Mouse (Mus musculus) liver, embryonic 16.5 days (tissue): Measurements from ENCODE around the gene Mrpl1. TPM values are rescaled to one million over a fixed set of nuclear protein-coding genes. Genes with fewer than 3 reads are reported as not detected.

Experiments
- ATAC-seq: fragments of 200-750 bp; cut with Nextera tagmentation; 2 replicates; pipeline ENCODE4 v1.8.0; 2017; ENCODE audit warnings: low read depth, mild to moderate bottlenecking, moderate number of reproducible peaks, moderate library complexity
- H3K27ac ChIP-seq: fragments of 300-500 bp; sonication (generic); 2 replicates; pipeline ENCODE4 v1.5.1; 2014; ENCODE audit warnings: mild to moderate bottlenecking, low read length
- H3K27me3 ChIP-seq: fragments of 300-500 bp; sonication (generic); 2 replicates; pipeline ENCODE4 v1.6.1; 2014; ENCODE audit warnings: low read depth, low read length, mixed read lengths; ENCODE audit not compliant: control insufficient read depth, insufficient read depth
- H3K36me3 ChIP-seq: fragments of 300-500 bp; sonication (generic); 2 replicates; pipeline ENCODE4 v1.6.1; 2014; ENCODE audit warnings: mild to moderate bottlenecking; ENCODE audit not compliant: control insufficient read depth, insufficient read depth
- H3K4me1 ChIP-seq: fragments of 300-500 bp; sonication (generic); 2 replicates; pipeline ENCODE4 v1.6.1; 2014; ENCODE audit warnings: low read depth, low read length, mixed read lengths; ENCODE audit not compliant: control insufficient read depth
- H3K4me2 ChIP-seq: fragments of 300-500 bp; sonication (generic); 2 replicates; pipeline ENCODE4 v1.6.1; 2014; ENCODE audit warnings: low read depth, low read length, mixed read lengths
- H3K4me3 ChIP-seq: fragments of 300-500 bp; sonication (generic); 2 replicates; pipeline ENCODE4 v1.5.1; 2014; ENCODE audit warnings: low read depth, mild to moderate bottlenecking, low read length
- H3K9ac ChIP-seq: fragments of 300-500 bp; sonication (generic); 2 replicates; pipeline ENCODE4 v1.6.1; 2014; ENCODE audit warnings: low read depth, low read length
- H3K9me3 ChIP-seq: fragments of 300-500 bp; sonication (generic); replicated peaks from 2 replicates; pipeline ENCODE4 v1.6.1; 2016; ENCODE audit warnings: low read length; ENCODE audit not compliant: control insufficient read depth
- WGBS: fragments of 180-500 bp; shearing (Covaris S2); extraction: QIAGEN DNeasy Blood & Tissue Kit; methylation state at CpG from one replicate; pipeline ENCODE4 v1.1.7; 2014; ENCODE audit not compliant: insufficient replicate concordance; 5-methylcytosine and 5-hydroxymethylcytosine counted together
- polyA plus RNA-seq: library from polyadenylated mRNA; unstranded; fragments of >200 nt; fragmentation: Nextera tagmentation; extraction: Ambion mirVana; gene quantifications from 2 replicates; pipeline ENCODE4 v1.2.1, GENCODE M21; 2015

Gene Mrpl1
- polyA plus RNA-seq, 1 experiment from 2014 or later = 14.0 TPM

GRCm38 (mm10) chr5:96255166-96255565 lies 45.9 kb downstream of the Mrpl1 start:
- 74% methylated on average over 3 of the region's 3 CpGs for WGBS

GRCm38 (mm10) chr5:96258210-96258609 lies 48.9 kb downstream of the Mrpl1 start:
- no peak for ATAC-seq
- no peaks in the 10 kb centered on the region for H3K9me3 ChIP-seq
- no peaks in the 10 kb centered on the region for H3K27me3 ChIP-seq
- 78% methylated on average over 5 of the region's 5 CpGs for WGBS
- no peaks in the 10 kb centered on the region for H3K36me3 ChIP-seq
- no peaks in the 10 kb centered on the region for H3K4me1 ChIP-seq
- H3K9ac ChIP-seq = no peak overlapping the region
- no peak overlapping the region for H3K27ac ChIP-seq
- no peak overlapping the region for H3K4me2 ChIP-seq
- H3K4me3 ChIP-seq = no peak overlapping the region

More at GRCm38 (mm10) chr5:96255166-96255565, 45.9 kb downstream of the Mrpl1 start:
- no peak overlapping the region for H3K4me3 ChIP-seq
- H3K4me2 ChIP-seq = no peak overlapping the region
- H3K27ac ChIP-seq = no peak overlapping the region
- H3K27me3 ChIP-seq = no peaks in the 10 kb centered on the region
- no peak overlapping the region for H3K9ac ChIP-seq
- H3K36me3 ChIP-seq = no peaks in the 10 kb centered on the region
- no peak for ATAC-seq
- H3K4me1 ChIP-seq = no peaks in the 10 kb centered on the region
- no peaks in the 10 kb centered on the region for H3K9me3 ChIP-seq

- Histone ChIP-seq H3K4me3 (no peak overlapping the region), H3K9ac (no peak overlapping the region), H3K27ac (no peak overlapping the region), H3K9me3 (no peaks in the 10 kb centered on the region), H3K36me3 (no peaks in the 10 kb centered on the region), H3K4me2 (no peak overlapping the region), H3K4me1 (no peaks in the 10 kb centered on the region), H3K27me3 (no peaks in the 10 kb centered on the region)
- WGBS = 46% methylated on average over 3 of the region's 3 CpGs
- ATAC-seq = no peak
Measured at GRCm38 (mm10) chr5:96267017-96267702, 57.9 kb downstream of the Mrpl1 start.

GRCm38 (mm10) chr5:96271070-96271469 lies 61.8 kb downstream of the Mrpl1 start:
- Histone ChIP-seq H3K4me3 (no peak overlapping the region), H3K27me3 (no peaks in the 10 kb centered on the region), H3K9me3 (no peaks in the 10 kb centered on the region), H3K4me1 (no peaks in the 10 kb centered on the region), H3K9ac (no peak overlapping the region), H3K27ac (no peak overlapping the region), H3K4me2 (no peak overlapping the region), H3K36me3 (no peaks in the 10 kb centered on the region)
- 70% methylated on average over 6 of the region's 6 CpGs for WGBS
- no peak for ATAC-seq

GRCm38 (mm10) chr5:96305786-96306185 lies 96.5 kb downstream of the Mrpl1 start:
- H3K4me1 ChIP-seq = no peaks in the 10 kb centered on the region
- H3K4me2 ChIP-seq = no peak overlapping the region
- no peak overlapping the region for H3K4me3 ChIP-seq
- no peaks in the 10 kb centered on the region for H3K36me3 ChIP-seq
- H3K9me3 ChIP-seq = no peaks in the 10 kb centered on the region
- ATAC-seq = no peak
- 65% methylated on average over 8 of the region's 8 CpGs for WGBS
- H3K27me3 ChIP-seq = no peaks in the 10 kb centered on the region
- no peak overlapping the region for H3K9ac ChIP-seq
- no peak overlapping the region for H3K27ac ChIP-seq

- H3K27me3 ChIP-seq = no peaks in the 10 kb centered on the region
Measured at GRCm38 (mm10) chr5:96306271-96306670, 97.0 kb downstream of the Mrpl1 start.

GRCm38 (mm10) chr5:96306826-96307225 lies 97.5 kb downstream of the Mrpl1 start:
- Histone ChIP-seq H3K27me3 (no peaks in the 10 kb centered on the region), H3K9me3 (no peaks in the 10 kb centered on the region), H3K4me3 (no peak overlapping the region), H3K9ac (no peak overlapping the region), H3K27ac (no peak overlapping the region), H3K36me3 (no peaks in the 10 kb centered on the region), H3K4me2 (no peak overlapping the region), H3K4me1 (no peaks in the 10 kb centered on the region)
- no peak for ATAC-seq
- WGBS = 52% methylated on average over 5 of the region's 5 CpGs

More at GRCm38 (mm10) chr5:96306271-96306670, 97.0 kb downstream of the Mrpl1 start:
- Histone ChIP-seq H3K4me3 (no peak overlapping the region), H3K4me2 (no peak overlapping the region), H3K36me3 (no peaks in the 10 kb centered on the region), H3K4me1 (no peaks in the 10 kb centered on the region), H3K27ac (no peak overlapping the region), H3K9me3 (no peaks in the 10 kb centered on the region), H3K9ac (no peak overlapping the region)
- no peak for ATAC-seq
- WGBS = 56% methylated on average over 1 of the region's 1 CpGs

GRCm38 (mm10) chr5:96308086-96308485 lies 98.8 kb downstream of the Mrpl1 start:
- no peaks in the 10 kb centered on the region for H3K36me3 ChIP-seq
- no peaks in the 10 kb centered on the region for H3K4me1 ChIP-seq
- 77% methylated on average over 13 of the region's 13 CpGs for WGBS
- no peak for ATAC-seq
- no peak overlapping the region for H3K27ac ChIP-seq
- H3K4me3 ChIP-seq = no peak overlapping the region
- no peaks in the 10 kb centered on the region for H3K9me3 ChIP-seq
- H3K9ac ChIP-seq = no peak overlapping the region
- H3K27me3 ChIP-seq = no peaks in the 10 kb centered on the region
- H3K4me2 ChIP-seq = no peak overlapping the region

- H3K9me3 ChIP-seq = no peaks in the 10 kb centered on the region
- H3K4me1 ChIP-seq = no peaks in the 10 kb centered on the region
- WGBS = 75% methylated on average over 5 of the region's 5 CpGs
- H3K27me3 ChIP-seq = no peaks in the 10 kb centered on the region
- H3K27ac ChIP-seq = no peak overlapping the region
- no peaks in the 10 kb centered on the region for H3K36me3 ChIP-seq
- H3K4me3 ChIP-seq = no peak overlapping the region
- ATAC-seq = no peak
- no peak overlapping the region for H3K9ac ChIP-seq
- H3K4me2 ChIP-seq = no peak overlapping the region
Measured at GRCm38 (mm10) chr5:96308645-96309044, 99.4 kb downstream of the Mrpl1 start.
